Mouse (Mus musculus): Measurements from ENCODE around the gene Gm20388. TPM values are rescaled to one million over a fixed set of nuclear protein-coding genes. Genes with fewer than 3 reads are reported as not detected.

The Gm20388 gene
- polyA plus RNA-seq, 1 experiment from 2014 or later: 5.3 TPM

GRCm38 (mm10) chr8:122482448-122482847 is 2571.8 kb downstream of the Gm20388 start:
- ATAC-seq (replicated peaks; ENCODE audit: low FRiP score) (no peak), DNase-seq (ENCODE audit: low spot score) (no peak)
- 94% methylated on average over 8 of the region's 8 CpGs for WGBS
- Histone ChIP-seq H3K9ac (ENCODE audit: low read depth, low read length) (no peak overlapping the region), H3K27me3 (replicated peaks; ENCODE audit: control insufficient read depth, insufficient read depth, low read length) (no peaks in the 10 kb centered on the region), H3K9me3 (ENCODE audit: control insufficient read depth, low read length) (no peaks in the 10 kb centered on the region), H3K36me3 (ENCODE audit: control insufficient read depth, insufficient read depth, low read length) (peaks cover 87% of the 10 kb centered on the region), H3K4me3 (ENCODE audit: low read depth, low read length) (no peak overlapping the region), H3K27ac (ENCODE audit: low read depth, low read length) (no peak overlapping the region), H3K4me1 (replicated peaks; ENCODE audit: control insufficient read depth, insufficient read depth, low read length) (no peaks in the 10 kb centered on the region; the same call in none of the 2 replicates), H3K4me2 (no peak overlapping the region)

DNA sequence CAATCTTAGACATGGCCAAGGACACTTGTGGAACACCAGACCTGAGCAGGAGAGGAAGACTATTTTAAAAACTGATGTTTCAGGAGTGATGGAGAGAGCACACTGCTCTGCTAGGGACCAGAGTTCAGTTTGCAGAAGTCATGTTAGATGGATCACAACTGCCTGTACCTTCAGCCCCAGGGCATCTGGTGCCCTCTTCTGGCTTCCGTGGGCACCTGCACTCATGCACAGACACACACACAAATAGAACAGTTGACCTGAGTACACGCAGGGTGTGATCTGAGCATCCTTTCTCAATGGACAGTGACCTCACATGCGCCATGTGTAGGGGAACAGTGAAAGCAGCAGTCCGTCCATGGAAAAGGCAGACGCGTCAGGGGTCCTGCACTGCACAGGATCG is 2573.2 kb downstream of the Gm20388 start:
- H3K9me3 ChIP-seq (ENCODE audit: control insufficient read depth, low read length): no peaks in the 10 kb centered on the region
- WGBS: 96% methylated on average over 7 of the region's 7 CpGs
- H3K9ac ChIP-seq (ENCODE audit: low read depth, low read length): no peak overlapping the region
- H3K4me2 ChIP-seq: no peak overlapping the region
- DNase-seq (ENCODE audit: low spot score) (no peak), ATAC-seq (replicated peaks; ENCODE audit: low FRiP score) (no peak)
- no peak overlapping the region for H3K27ac ChIP-seq (ENCODE audit: low read depth, low read length)
- H3K27me3 ChIP-seq (replicated peaks; ENCODE audit: control insufficient read depth, insufficient read depth, low read length): no peaks in the 10 kb centered on the region
- no peak overlapping the region for H3K4me3 ChIP-seq (ENCODE audit: low read depth, low read length)
- peaks cover 88% of the 10 kb centered on the region for H3K36me3 ChIP-seq (ENCODE audit: control insufficient read depth, insufficient read depth, low read length)
- H3K4me1 ChIP-seq (replicated peaks; ENCODE audit: control insufficient read depth, insufficient read depth, low read length): no peaks in the 10 kb centered on the region; the same call in 1 of the 2 replicates

DNA sequence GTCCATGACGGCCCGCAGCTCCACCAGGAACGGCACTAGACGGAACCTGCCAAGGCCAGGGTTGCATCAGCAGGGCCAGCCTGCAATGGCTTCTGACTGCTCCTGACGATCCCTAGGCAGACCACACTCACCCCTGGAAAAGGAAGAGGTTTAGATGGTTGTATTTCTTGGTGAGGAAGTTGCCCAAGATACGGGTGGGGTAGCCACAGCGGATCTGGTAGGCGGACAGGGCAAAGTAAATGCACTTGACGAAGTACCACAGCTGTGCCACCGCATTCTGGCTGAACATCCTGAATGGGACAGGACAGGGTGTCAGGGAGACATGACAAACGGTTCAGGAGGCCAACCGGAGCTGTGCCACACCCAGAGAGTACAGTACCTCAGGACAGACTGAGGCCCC is 2574.2 kb downstream of the Gm20388 start:
- H3K9me3 ChIP-seq (ENCODE audit: control insufficient read depth, low read length): no peaks in the 10 kb centered on the region
- 86% methylated on average over 12 of the region's 12 CpGs for WGBS
- no peak overlapping the region for H3K9ac ChIP-seq (ENCODE audit: low read depth, low read length)
- H3K27ac ChIP-seq (ENCODE audit: low read depth, low read length): no peak overlapping the region
- DNase-seq (ENCODE audit: low spot score) (no peak), ATAC-seq (replicated peaks; ENCODE audit: low FRiP score) (no peak)
- H3K4me3 ChIP-seq (ENCODE audit: low read depth, low read length): no peak overlapping the region
- H3K27me3 ChIP-seq (replicated peaks; ENCODE audit: control insufficient read depth, insufficient read depth, low read length): no peaks in the 10 kb centered on the region
- H3K4me1 ChIP-seq (replicated peaks; ENCODE audit: control insufficient read depth, insufficient read depth, low read length): no peaks in the 10 kb centered on the region; the same call in 1 of the 2 replicates
- H3K4me2 ChIP-seq: no peak overlapping the region
- H3K36me3 ChIP-seq (ENCODE audit: control insufficient read depth, insufficient read depth, low read length): peaks cover 89% of the 10 kb centered on the region

GRCm38 (mm10) chr8:122488387-122488786 is 2577.7 kb downstream of the Gm20388 start:
- DNase-seq (ENCODE audit: low spot score): no peak
- H3K9ac ChIP-seq (ENCODE audit: low read depth, low read length): no peak overlapping the region
- no peaks in the 10 kb centered on the region for H3K4me1 ChIP-seq (replicated peaks; ENCODE audit: control insufficient read depth, insufficient read depth, low read length)
- H3K36me3 ChIP-seq (ENCODE audit: control insufficient read depth, insufficient read depth, low read length): peaks cover 90% of the 10 kb centered on the region
- H3K27me3 ChIP-seq (replicated peaks; ENCODE audit: control insufficient read depth, insufficient read depth, low read length): no peaks in the 10 kb centered on the region
- no peaks in the 10 kb centered on the region for H3K9me3 ChIP-seq (ENCODE audit: control insufficient read depth, low read length)
- 94% methylated on average over 9 of the region's 9 CpGs for WGBS
- no peak overlapping the region for H3K4me2 ChIP-seq
- H3K4me3 ChIP-seq (ENCODE audit: low read depth, low read length): no peak overlapping the region
- ATAC-seq (replicated peaks; ENCODE audit: low FRiP score): no peak
- H3K27ac ChIP-seq (ENCODE audit: low read depth, low read length): no peak overlapping the region

- no peak overlapping the region for H3K4me2 ChIP-seq
- ATAC-seq (replicated peaks; ENCODE audit: low FRiP score) (no peak), DNase-seq (ENCODE audit: low spot score) (no peak)
- H3K4me1 ChIP-seq (replicated peaks; ENCODE audit: control insufficient read depth, insufficient read depth, low read length): no peaks in the 10 kb centered on the region
- 84% methylated on average over 12 of the region's 12 CpGs for WGBS
- no peak overlapping the region for H3K4me3 ChIP-seq (ENCODE audit: low read depth, low read length)
- no peaks in the 10 kb centered on the region for H3K9me3 ChIP-seq (ENCODE audit: control insufficient read depth, low read length)
- no peaks in the 10 kb centered on the region for H3K27me3 ChIP-seq (replicated peaks; ENCODE audit: control insufficient read depth, insufficient read depth, low read length)
- H3K27ac ChIP-seq (ENCODE audit: low read depth, low read length): no peak overlapping the region
- peaks cover 66% of the 10 kb centered on the region for H3K36me3 ChIP-seq (ENCODE audit: control insufficient read depth, insufficient read depth, low read length)
- no peak overlapping the region for H3K9ac ChIP-seq (ENCODE audit: low read depth, low read length)
Observed at GRCm38 (mm10) chr8:122497016-122497734, 2586.5 kb downstream of the Gm20388 start.

GRCm38 (mm10) chr8:122497912-122498311 is 2587.3 kb downstream of the Gm20388 start:
- no peak overlapping the region for H3K9ac ChIP-seq (ENCODE audit: low read depth, low read length)
- H3K4me3 ChIP-seq (ENCODE audit: low read depth, low read length): no peak overlapping the region
- WGBS: 75% methylated on average over 17 of the region's 17 CpGs
- H3K4me2 ChIP-seq: no peak overlapping the region
- H3K9me3 ChIP-seq (ENCODE audit: control insufficient read depth, low read length): no peaks in the 10 kb centered on the region
- DNase-seq (ENCODE audit: low spot score) (no peak), ATAC-seq (replicated peaks; ENCODE audit: low FRiP score) (0 out of 2 replicates have a peak, but pooled peaks have one; percentile 30)
- H3K27ac ChIP-seq (ENCODE audit: low read depth, low read length): no peak overlapping the region
- H3K4me1 ChIP-seq (replicated peaks; ENCODE audit: control insufficient read depth, insufficient read depth, low read length): no peaks in the 10 kb centered on the region
- H3K27me3 ChIP-seq (replicated peaks; ENCODE audit: control insufficient read depth, insufficient read depth, low read length): no peaks in the 10 kb centered on the region
- H3K36me3 ChIP-seq (ENCODE audit: control insufficient read depth, insufficient read depth, low read length): peaks cover 62% of the 10 kb centered on the region

DNA sequence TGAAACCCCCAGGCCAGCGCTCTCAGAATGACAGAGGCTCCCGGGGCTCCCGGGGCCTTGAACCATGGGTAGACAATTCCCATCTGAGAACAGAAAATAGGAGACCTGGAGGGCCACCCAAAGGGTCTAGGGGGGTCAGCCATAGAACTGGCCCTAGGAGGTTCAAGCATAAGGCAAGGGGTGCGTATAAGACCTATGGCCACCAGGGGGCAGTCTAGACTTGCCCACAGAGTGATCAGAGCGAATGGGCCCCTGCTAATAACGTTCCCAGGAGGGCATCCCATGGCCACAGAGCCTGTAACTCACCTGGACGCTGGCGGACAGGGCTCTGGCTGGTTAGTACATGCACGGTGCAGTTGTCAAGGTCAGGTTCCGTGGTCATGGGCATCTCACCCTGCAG is 2590.2 kb downstream of the Gm20388 start:
- ATAC-seq (replicated peaks; ENCODE audit: low FRiP score) (peak; percentile 40; the same call in 1 of the 2 replicates), DNase-seq (ENCODE audit: low spot score) (peak; percentile 79)
- Histone ChIP-seq H3K27ac (ENCODE audit: low read depth, low read length) (no peak overlapping the region), H3K36me3 (ENCODE audit: control insufficient read depth, insufficient read depth, low read length) (peaks cover 55% of the 10 kb centered on the region), H3K4me3 (ENCODE audit: low read depth, low read length) (no peak overlapping the region), H3K27me3 (replicated peaks; ENCODE audit: control insufficient read depth, insufficient read depth, low read length) (no peaks in the 10 kb centered on the region), H3K9me3 (ENCODE audit: control insufficient read depth, low read length) (no peaks in the 10 kb centered on the region), H3K4me1 (replicated peaks; ENCODE audit: control insufficient read depth, insufficient read depth, low read length) (no peaks in the 10 kb centered on the region), H3K4me2 (no peak overlapping the region), H3K9ac (ENCODE audit: low read depth, low read length) (no peak overlapping the region)
- WGBS: 39% methylated on average over 10 of the region's 10 CpGs

DNA sequence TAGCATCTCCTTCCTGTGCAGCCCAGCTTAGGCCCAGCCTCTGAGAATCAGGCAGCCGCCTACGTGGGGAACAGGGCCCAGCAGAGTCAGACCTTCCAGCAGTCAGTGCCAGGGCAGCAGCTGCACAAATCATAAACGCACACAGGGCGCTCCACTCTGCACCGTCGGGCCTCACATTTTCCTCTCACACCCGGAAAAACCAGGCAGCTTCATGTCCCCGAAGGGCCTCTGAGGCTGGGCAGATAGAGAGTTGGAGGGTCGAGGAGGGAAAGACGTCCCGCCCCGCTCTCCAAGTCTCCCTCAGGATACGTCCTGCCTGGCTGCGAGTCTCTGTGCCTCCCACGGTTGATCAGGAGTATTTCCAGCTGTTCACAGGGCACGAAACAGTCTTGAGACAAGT is 2600.9 kb downstream of the Gm20388 start:
- Histone ChIP-seq H3K4me1 (replicated peaks; ENCODE audit: control insufficient read depth, insufficient read depth, low read length) (peaks cover 19% of the 10 kb centered on the region), H3K4me2 (no peak overlapping the region), H3K27ac (ENCODE audit: low read depth, low read length) (peak overlapping the region; percentile 43; the same call in 1 of the 2 replicates), H3K9ac (ENCODE audit: low read depth, low read length) (no peak overlapping the region), H3K4me3 (ENCODE audit: low read depth, low read length) (no peak overlapping the region), H3K9me3 (ENCODE audit: control insufficient read depth, low read length) (no peaks in the 10 kb centered on the region), H3K27me3 (replicated peaks; ENCODE audit: control insufficient read depth, insufficient read depth, low read length) (no peaks in the 10 kb centered on the region), H3K36me3 (ENCODE audit: control insufficient read depth, insufficient read depth, low read length) (peaks cover 24% of the 10 kb centered on the region)
- WGBS: 81% methylated on average over 16 of the region's 16 CpGs
- DNase-seq (ENCODE audit: low spot score) (no peak), ATAC-seq (replicated peaks; ENCODE audit: low FRiP score) (no peak)

GRCm38 (mm10) chr8:122512392-122512791 is 2601.8 kb downstream of the Gm20388 start:
- ATAC-seq (replicated peaks; ENCODE audit: low FRiP score): no peak
- H3K9me3 ChIP-seq (ENCODE audit: control insufficient read depth, low read length): no peaks in the 10 kb centered on the region
- peaks cover 23% of the 10 kb centered on the region for H3K36me3 ChIP-seq (ENCODE audit: control insufficient read depth, insufficient read depth, low read length)
- no peak overlapping the region for H3K4me2 ChIP-seq
- WGBS: 84% methylated on average over 7 of the region's 7 CpGs
- no peak overlapping the region; the same call in 1 of the 2 replicates for H3K27ac ChIP-seq (ENCODE audit: low read depth, low read length)
- H3K4me3 ChIP-seq (ENCODE audit: low read depth, low read length): no peak overlapping the region
- no peak for DNase-seq (ENCODE audit: low spot score)
- no peaks in the 10 kb centered on the region for H3K27me3 ChIP-seq (replicated peaks; ENCODE audit: control insufficient read depth, insufficient read depth, low read length)
- H3K9ac ChIP-seq (ENCODE audit: low read depth, low read length): no peak overlapping the region
- H3K4me1 ChIP-seq (replicated peaks; ENCODE audit: control insufficient read depth, insufficient read depth, low read length): peaks cover 27% of the 10 kb centered on the region
